Mouse (Mus musculus): Measurements from ENCODE around the gene Setd1b.

The Setd1b gene

GRCm38 (mm10) chr5:123139722-123140627 lies 2.0 kb upstream of the Setd1b start:
- peak; percentile 66 for DNase-seq (ENCODE audit: low read depth)

GRCm38 (mm10) chr5:123140694-123141554 lies 1.1 kb upstream of the Setd1b start:
- DNase-seq (ENCODE audit: low read depth), result peak; percentile 97

- peak; percentile 82 for DNase-seq (ENCODE audit: low read depth)
These were observed 335 bp upstream of the Setd1b start for GRCm38 (mm10) chr5:123141555-123142160.

GRCm38 (mm10) chr5:123143251-123143970 lies 1.4 kb downstream of the Setd1b start:
- DNase-seq (ENCODE audit: low read depth), result peak; percentile 51

GRCm38 (mm10) chr5:123143971-123144745 lies 2.2 kb downstream of the Setd1b start:
- no peak for DNase-seq (ENCODE audit: low read depth)

- peak; percentile 70 for DNase-seq (ENCODE audit: low read depth)
These were observed 3.0 kb downstream of the Setd1b start for GRCm38 (mm10) chr5:123144746-123145590.

- no peak for DNase-seq (ENCODE audit: low read depth)
These were observed 4.4 kb downstream of the Setd1b start for GRCm38 (mm10) chr5:123146357-123146756.

GRCm38 (mm10) chr5:123147569-123147968 lies 5.6 kb downstream of the Setd1b start:
- DNase-seq (ENCODE audit: low read depth), result no peak

GRCm38 (mm10) chr5:123148073-123148722 lies 6.2 kb downstream of the Setd1b start:
- no peak for DNase-seq (ENCODE audit: low read depth)

- DNase-seq (ENCODE audit: low read depth), result peak; percentile 90
These were observed 7.7 kb downstream of the Setd1b start for GRCm38 (mm10) chr5:123149451-123150400.

GRCm38 (mm10) chr5:123150641-123151040 lies 8.6 kb downstream of the Setd1b start:
- no peak for DNase-seq (ENCODE audit: low read depth)

- peak; percentile 92 for DNase-seq (ENCODE audit: low read depth)
These were observed 9.1 kb downstream of the Setd1b start for GRCm38 (mm10) chr5:123151077-123151476.

GRCm38 (mm10) chr5:123151707-123152362 lies 9.8 kb downstream of the Setd1b start:
- DNase-seq (ENCODE audit: low read depth), result no peak

- no peak for DNase-seq (ENCODE audit: low read depth)
These were observed 10.9 kb downstream of the Setd1b start for GRCm38 (mm10) chr5:123152901-123153300.

GRCm38 (mm10) chr5:123155425-123155824 lies 13.4 kb downstream of the Setd1b start:
- peak; percentile 86 for DNase-seq (ENCODE audit: low read depth)

- no peak for DNase-seq (ENCODE audit: low read depth)
These were observed 14.8 kb downstream of the Setd1b start for GRCm38 (mm10) chr5:123156763-123157162.

- no peak for DNase-seq (ENCODE audit: low read depth)
These were observed 16.0 kb downstream of the Setd1b start for GRCm38 (mm10) chr5:123157972-123158371.

GRCm38 (mm10) chr5:123159446-123159845 lies 17.5 kb downstream of the Setd1b start:
- no peak for DNase-seq (ENCODE audit: low read depth)

All from 416B (cell line).